Mouse (Mus musculus) E14TG2a.4 (cell line): ENCODE data around the gene Neurl1b.

Experiments used
- CTCF ChIP-seq: conservative IDR thresholded peaks from 2 replicates; pipeline ENCODE4 v1.5.1; 2014; ENCODE audit warnings: low read length
- POU5F1 ChIP-seq: IDR thresholded peaks from 2 replicates; pipeline ENCODE4 v1.6.1; 2014; ENCODE audit warnings: low read length, borderline replicate concordance

DNA sequence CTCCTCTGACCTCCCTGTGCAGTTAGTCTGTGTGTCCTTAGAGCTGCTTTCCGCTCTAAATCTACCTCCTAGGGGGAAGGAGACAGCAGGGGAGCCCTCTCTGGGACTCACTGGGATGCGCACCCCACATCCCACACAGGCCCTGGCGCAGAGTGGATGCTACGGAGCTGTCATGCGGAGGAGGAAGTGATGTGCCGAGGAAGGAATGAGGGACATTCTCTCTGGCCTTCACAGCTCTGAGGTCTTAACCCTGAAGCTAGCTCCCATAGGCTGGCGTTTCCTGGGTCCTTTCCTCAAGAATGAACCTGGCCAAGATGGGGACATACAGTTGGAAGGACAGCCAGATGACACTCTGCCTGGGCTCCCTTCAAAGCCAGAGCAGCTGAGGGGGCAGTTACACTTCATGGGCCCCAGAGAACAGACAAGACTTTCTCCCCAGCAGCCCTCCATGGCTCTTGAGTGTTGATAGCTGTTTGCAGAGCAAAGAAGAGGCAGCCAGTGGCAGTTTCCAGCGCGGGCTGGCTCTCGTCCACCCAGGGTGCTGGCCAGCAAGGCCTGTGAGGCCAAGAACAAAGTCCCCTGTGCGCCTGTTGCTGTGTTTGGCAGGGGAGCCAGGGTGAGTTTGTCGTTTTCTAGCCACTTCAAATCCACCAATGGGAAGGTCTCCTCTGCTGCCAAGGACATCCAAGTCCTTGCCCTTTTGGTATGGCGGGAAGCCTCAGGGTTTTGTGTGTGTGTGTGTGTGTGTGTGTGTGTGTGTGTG lies 10.5 kb downstream of the Neurl1b start:
- TF ChIP-seq CTCF (no peak), POU5F1 (no peak)
